Mouse (Mus musculus): ENCODE data around the gene Sp110.
"Not testable (repeated sequence)": the region's sequence is repeated elsewhere in the genome, so short reads cannot be mapped to it uniquely, and the experiment has no call there.

GRCm38 (mm10) chr1:85604341-85604740 is 5.7 kb upstream of the Sp110 start:
- TF ChIP-seq CTCF (IDR thresholded peaks at IDR 0.05); EP300 (IDR thresholded peaks at IDR 0.05; ENCODE audit: insufficient read depth, low read depth, low read length); POLR2A (IDR thresholded peaks at IDR 0.05; ENCODE audit: insufficient read depth, low read depth, low read length): not testable (repeated sequence)

All from heart, adult 2 months (tissue).